Mouse (Mus musculus) erythroblast, embryonic 14.5 days (primary cell): ENCODE measurements around the gene Efna5.

Experiments used
- GATA1 ChIP-seq: IDR thresholded peaks from 2 replicates; pipeline ENCODE4 v1.6.1; 2012; ENCODE audit warnings: low read length, inconsistent platforms, mixed read lengths
- TAL1 ChIP-seq: IDR thresholded peaks from 3 replicates; pipeline ENCODE4 v1.6.1; 2012; ENCODE audit warnings: low read length, inconsistent platforms, mixed read lengths

- no peak for TF ChIP-seq TAL1
- TF ChIP-seq GATA1: no peak
Observed at GRCm38 (mm10) chr17:62726102-62726501, 155.0 kb downstream of the Efna5 start.
